Mouse (Mus musculus) C2C12 (cell line): ENCODE data around the gene Atp1a3.
"Not testable (repeated sequence)": the region's sequence is repeated elsewhere in the genome, so short reads cannot be mapped to it uniquely, and the experiment has no call there.

Experiments used
- CTCF ChIP-seq: IDR thresholded peaks from one replicate; pipeline ENCODE4 v1.5.1; 2011; ENCODE audit not compliant: control insufficient read depth, insufficient read depth, insufficient read length
- FOSL1 ChIP-seq: IDR thresholded peaks from one replicate; pipeline ENCODE4 v1.8.0; 2011; ENCODE audit warnings: mild to moderate bottlenecking, low read length; ENCODE audit not compliant: poor library complexity, insufficient read depth, severe bottlenecking
- MAX ChIP-seq: IDR thresholded peaks from one replicate; pipeline ENCODE4 v1.6.1; 2011; ENCODE audit warnings: mild to moderate bottlenecking, control low read depth
- MYOD1 ChIP-seq: IDR thresholded peaks from one replicate; pipeline ENCODE4 v1.6.1; 2011; ENCODE audit warnings: low read depth; ENCODE audit not compliant: control insufficient read depth, insufficient read length
- USF1 ChIP-seq: IDR thresholded peaks from one replicate; pipeline ENCODE4 v1.6.1; 2011; ENCODE audit warnings: low read depth, mild to moderate bottlenecking, control low read depth, moderate library complexity

DNA sequence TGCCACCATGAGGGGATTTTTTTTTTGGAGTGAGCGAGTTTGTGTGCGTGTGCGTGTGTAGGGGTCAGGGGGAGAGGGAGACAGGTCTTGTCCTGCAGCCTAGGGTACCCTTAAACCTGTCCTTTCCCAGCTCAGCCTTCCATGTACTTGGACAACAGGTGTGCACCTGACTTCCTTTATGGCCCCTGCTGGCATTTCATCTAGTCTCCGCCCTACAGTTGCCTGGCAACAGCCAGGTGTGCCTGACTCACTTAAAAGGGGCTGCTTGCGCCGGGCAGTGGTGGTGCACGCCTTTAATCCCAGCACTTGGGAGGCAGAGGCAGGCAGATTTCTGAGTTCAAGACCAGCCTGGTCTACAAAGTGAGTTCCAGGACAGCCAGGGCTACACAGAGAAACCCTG lies 38.8 kb upstream of the Atp1a3 start:
- not testable (repeated sequence) for TF ChIP-seq CTCF, MAX, FOSL1, MYOD1, USF1
